Mouse (Mus musculus) intestine, embryonic 14.5 days (tissue): ENCODE data around the gene Cavin4. TPM values are rescaled to one million over a fixed set of nuclear protein-coding genes. Genes with fewer than 3 reads are reported as not detected.

ENCODE experiments used
- ATAC-seq: fragments of 200-750 bp; cut with Nextera tagmentation; replicated peaks from 2 replicates; pipeline ENCODE4 v1.8.0; 2017; ENCODE audit warnings: low read depth, moderate number of reproducible peaks, moderate TSS enrichment, moderate library complexity; ENCODE audit not compliant: low FRiP score, low TSS enrichment
- DNase-seq: peaks from one replicate; pipeline ENCODE4 v3.0.0-alpha.2; 2018; ENCODE audit warnings: low spot score
- H3K27ac ChIP-seq: fragments of 300-500 bp; sonication (generic); 2 replicates; pipeline ENCODE4 v1.5.1; 2014; ENCODE audit warnings: low read depth, mild to moderate bottlenecking, control low read depth
- H3K27me3 ChIP-seq: fragments of 300-500 bp; sonication (generic); replicated peaks from 2 replicates; pipeline ENCODE4 v1.6.1; 2014; ENCODE audit warnings: low read length, control low read depth; ENCODE audit not compliant: control insufficient read depth, insufficient read depth
- H3K36me3 ChIP-seq: fragments of 300-500 bp; sonication (generic); 2 replicates; pipeline ENCODE4 v1.6.1; 2014; ENCODE audit warnings: low read length, control low read depth; ENCODE audit not compliant: control insufficient read depth, insufficient read depth
- H3K4me1 ChIP-seq: fragments of 300-500 bp; sonication (generic); replicated peaks from 2 replicates; pipeline ENCODE4 v1.6.1; 2014; ENCODE audit warnings: low read length, control low read depth, mixed read lengths; ENCODE audit not compliant: control insufficient read depth, insufficient read depth
- H3K4me2 ChIP-seq: fragments of 300-500 bp; sonication (generic); 2 replicates; pipeline ENCODE4 v1.6.1; 2014; ENCODE audit warnings: low read length
- H3K4me3 ChIP-seq: fragments of 300-500 bp; sonication (generic); 2 replicates; pipeline ENCODE4 v1.5.1; 2014; ENCODE audit warnings: low read depth, low read length, control low read depth, mixed read lengths
- H3K9ac ChIP-seq: fragments of 300-500 bp; sonication (generic); 2 replicates; pipeline ENCODE4 v1.6.1; 2014; ENCODE audit warnings: mild to moderate bottlenecking, low read length
- H3K9me3 ChIP-seq: fragments of 300-500 bp; sonication (generic); 2 replicates; pipeline ENCODE4 v1.6.1; 2016; ENCODE audit warnings: low read length, control low read depth; ENCODE audit not compliant: control insufficient read depth
- WGBS: fragments of 180-500 bp; shearing (Covaris S2); extraction: QIAGEN DNeasy Blood & Tissue Kit; methylation state at CpG from one replicate; pipeline ENCODE4 v1.1.7; 2014; 5-methylcytosine and 5-hydroxymethylcytosine counted together
- polyA plus RNA-seq: library from polyadenylated mRNA; unstranded; fragments of >200 nt; fragmentation: Nextera tagmentation; extraction: Ambion mirVana; gene quantifications from 2 replicates; pipeline ENCODE4 v1.2.1, GENCODE M21; 2014

Cavin4 gene
- polyA plus RNA-seq: 0.81 and 0.89 TPM in 2 replicates

- Histone ChIP-seq H3K9ac (no peak within 1 kb of the TSS), H3K9me3 (no peaks in the 10 kb centered on the region), H3K36me3 (peaks cover 65% of the 10 kb centered on the region), H3K4me1 (no peaks in the 10 kb centered on the region), H3K4me2 (no peak within 1 kb of the TSS), H3K27ac (no peak within 1 kb of the TSS), H3K27me3 (no peaks in the 10 kb centered on the region), H3K4me3 (no peak within 1 kb of the TSS)
- DNase-seq: no peak
- 91% methylated on average over 10 of the region's 10 CpGs for WGBS
- no peak for ATAC-seq
Measured at GRCm38 (mm10) chr4:48663271-48663670, at the start of gene Cavin4. Gene Cavin4 (plus strand): TSS chr4:48663514.

- 95% methylated on average over 4 of the region's 4 CpGs for WGBS
- Histone ChIP-seq H3K36me3 (peaks cover 44% of the 10 kb centered on the region), H3K9me3 (no peaks in the 10 kb centered on the region), H3K27ac (no peak overlapping the region), H3K4me3 (no peak overlapping the region), H3K27me3 (no peaks in the 10 kb centered on the region), H3K9ac (no peak overlapping the region), H3K4me1 (no peaks in the 10 kb centered on the region), H3K4me2 (no peak overlapping the region)
- ATAC-seq (no peak), DNase-seq (no peak)
Measured at GRCm38 (mm10) chr4:48615483-48615882, 47.8 kb upstream of the Cavin4 start.

- 95% methylated on average over 15 of the region's 15 CpGs for WGBS
- H3K4me3 ChIP-seq: no peak overlapping the region
- ATAC-seq (no peak), DNase-seq (no peak)
- H3K4me2 ChIP-seq: no peak overlapping the region
- no peak overlapping the region for H3K9ac ChIP-seq
- H3K27me3 ChIP-seq: no peaks in the 10 kb centered on the region
- no peaks in the 10 kb centered on the region for H3K9me3 ChIP-seq
- H3K27ac ChIP-seq: no peak overlapping the region
- peaks cover 42% of the 10 kb centered on the region for H3K36me3 ChIP-seq
- no peaks in the 10 kb centered on the region for H3K4me1 ChIP-seq
Measured at GRCm38 (mm10) chr4:48617201-48617600, 46.1 kb upstream of the Cavin4 start.

- Histone ChIP-seq H3K4me3 (no peak overlapping the region), H3K4me1 (no peaks in the 10 kb centered on the region), H3K4me2 (no peak overlapping the region), H3K27ac (no peak overlapping the region), H3K9ac (no peak overlapping the region), H3K27me3 (no peaks in the 10 kb centered on the region), H3K9me3 (no peaks in the 10 kb centered on the region), H3K36me3 (peaks cover 31% of the 10 kb centered on the region)
- DNase-seq (no peak), ATAC-seq (no peak)
- WGBS: 93% methylated on average over 6 of the region's 6 CpGs
Measured at GRCm38 (mm10) chr4:48620121-48620520, 43.2 kb upstream of the Cavin4 start.

- Histone ChIP-seq H3K4me2 (no peak overlapping the region), H3K36me3 (peaks cover 29% of the 10 kb centered on the region), H3K4me1 (no peaks in the 10 kb centered on the region), H3K27ac (no peak overlapping the region), H3K4me3 (no peak overlapping the region), H3K9me3 (no peaks in the 10 kb centered on the region), H3K27me3 (no peaks in the 10 kb centered on the region), H3K9ac (no peak overlapping the region)
- no peak for DNase-seq
- WGBS: 44% methylated on average over 6 of the region's 6 CpGs
- no peak for ATAC-seq
Measured at GRCm38 (mm10) chr4:48622246-48622645, 41.1 kb upstream of the Cavin4 start.

- peaks cover 29% of the 10 kb centered on the region for H3K36me3 ChIP-seq
- no peak for DNase-seq
- WGBS: 96% methylated on average over 7 of the region's 7 CpGs
Measured at GRCm38 (mm10) chr4:48622946-48623345, 40.4 kb upstream of the Cavin4 start.

GRCm38 (mm10) chr4:48624961-48625360 lies 38.4 kb upstream of the Cavin4 start:
- Histone ChIP-seq H3K9ac (no peak overlapping the region), H3K4me1 (no peaks in the 10 kb centered on the region), H3K27me3 (no peaks in the 10 kb centered on the region), H3K4me3 (no peak overlapping the region), H3K27ac (no peak overlapping the region), H3K9me3 (no peaks in the 10 kb centered on the region), H3K4me2 (no peak overlapping the region), H3K36me3 (peaks cover 29% of the 10 kb centered on the region)
- 81% methylated on average over 6 of the region's 6 CpGs for WGBS
- DNase-seq: no peak
- ATAC-seq: no peak

More at GRCm38 (mm10) chr4:48622946-48623345, 40.4 kb upstream of the Cavin4 start:
- Histone ChIP-seq H3K4me2 (no peak overlapping the region), H3K4me1 (no peaks in the 10 kb centered on the region), H3K27ac (no peak overlapping the region), H3K4me3 (no peak overlapping the region), H3K9me3 (no peaks in the 10 kb centered on the region), H3K27me3 (no peaks in the 10 kb centered on the region), H3K9ac (no peak overlapping the region)
- ATAC-seq: no peak

- WGBS: 74% methylated on average over 9 of the region's 9 CpGs
- DNase-seq (no peak), ATAC-seq (no peak)
- no peak overlapping the region for H3K9ac ChIP-seq
- H3K4me3 ChIP-seq: no peak overlapping the region
- no peak overlapping the region for H3K27ac ChIP-seq
- peaks cover 25% of the 10 kb centered on the region for H3K36me3 ChIP-seq
- no peaks in the 10 kb centered on the region for H3K4me1 ChIP-seq
- H3K27me3 ChIP-seq: no peaks in the 10 kb centered on the region
- H3K9me3 ChIP-seq: no peaks in the 10 kb centered on the region
- no peak overlapping the region for H3K4me2 ChIP-seq
Measured at GRCm38 (mm10) chr4:48625836-48626235, 37.5 kb upstream of the Cavin4 start.

- Histone ChIP-seq H3K9me3 (no peaks in the 10 kb centered on the region), H3K4me1 (no peaks in the 10 kb centered on the region), H3K4me2 (no peak overlapping the region), H3K36me3 (peaks cover 23% of the 10 kb centered on the region), H3K4me3 (no peak overlapping the region), H3K9ac (no peak overlapping the region), H3K27ac (no peak overlapping the region), H3K27me3 (no peaks in the 10 kb centered on the region)
- 97% methylated on average over 13 of the region's 13 CpGs for WGBS
- DNase-seq: no peak
- no peak for ATAC-seq
Measured at GRCm38 (mm10) chr4:48629445-48629844, 33.9 kb upstream of the Cavin4 start.
